8 mouse cellular contexts compared by ENCODE assay signal in genomic region chr15:31603113-31603512, GRCm38 (mm10). TPM values are rescaled to one million over a fixed set of nuclear protein-coding genes. Genes with fewer than 3 reads are reported as not detected.
A peak's percentile ranks its signal among the peaks of the same experiment; 100 is the strongest.
DNase-seq lines count a peak whose midpoint lies in the region; ATAC-seq and TF ChIP-seq lines count a peak whose summit lies in the region.

No protein-coding gene starts in this region.

- peak overlapping the region; percentile 96 for H3K9ac ChIP-seq in hindbrain, embryonic 16.5 days (ENCODE audit: low read depth, low read length)
- H3K9ac ChIP-seq in midbrain, embryonic 16.5 days (ENCODE audit: low read depth, low read length) = peak overlapping the region; percentile 93

- WGBS in hindbrain, embryonic 16.5 days = 85% methylated on average over 13 of the region's 13 CpGs
- WGBS in midbrain, embryonic 16.5 days = 86% methylated on average over 13 of the region's 13 CpGs

- no peak overlapping the region for H3K4me3 ChIP-seq in layer of hippocampus, adult 2 months
- peak overlapping the region; percentile 58; the same call in 1 of the 2 replicates for H3K4me3 ChIP-seq in hindbrain, embryonic 16.5 days (ENCODE audit: low read length)
- H3K4me3 ChIP-seq in midbrain, embryonic 16.5 days (ENCODE audit: low read depth, low read length) = peak overlapping the region; percentile 95; the same call in 1 of the 2 replicates

- no peaks in the 10 kb centered on the region for H3K36me3 ChIP-seq in hindbrain, embryonic 16.5 days (ENCODE audit: control insufficient read depth, insufficient read depth, low read length)
- H3K36me3 ChIP-seq in midbrain, embryonic 16.5 days (ENCODE audit: control insufficient read depth, insufficient read depth, low read length) = no peaks in the 10 kb centered on the region

- H3K27ac ChIP-seq in layer of hippocampus, adult 2 months = peak overlapping the region; percentile 98
- H3K27ac ChIP-seq in hindbrain, embryonic 16.5 days (ENCODE audit: low read depth, low read length) = peak overlapping the region; percentile 96
- H3K27ac ChIP-seq in midbrain, embryonic 16.5 days (ENCODE audit: low read length) = peak overlapping the region; percentile 96; the same call in 1 of the 2 replicates

- no peak for TF ChIP-seq CTCF in layer of hippocampus, adult 2 months (conservative IDR thresholded peaks at IDR 0.05)

- ATAC-seq in hindbrain, embryonic 16.5 days = no peak
- no peak for ATAC-seq in midbrain, embryonic 16.5 days

- no peak for DNase-seq in layer of hippocampus, adult 2 months (ENCODE audit: low spot score in 2 of 2)
- no peak for DNase-seq in layer of hippocampus, postnatal 14 days (ENCODE audit: low spot score in 2 of 2)
- DNase-seq in cerebellum, postnatal 25 days = peak; percentile 28 to 48
- DNase-seq in urinary bladder, adult 2 months (ENCODE audit: low spot score) = no peak
- DNase-seq in spleen, postnatal 10 days (ENCODE audit: low spot score in 2 of 2) = no peak
- no peak for DNase-seq in spleen, postnatal 4 days (ENCODE audit: low spot score in 2 of 2)

- no peaks in the 10 kb centered on the region for H3K27me3 ChIP-seq in hindbrain, embryonic 16.5 days (replicated peaks; ENCODE audit: control insufficient read depth, insufficient read depth, low read length)
- no peaks in the 10 kb centered on the region for H3K27me3 ChIP-seq in midbrain, embryonic 16.5 days (ENCODE audit: control insufficient read depth, insufficient read depth, low read depth, low read length)

- no peaks in the 10 kb centered on the region for H3K9me3 ChIP-seq in hindbrain, embryonic 16.5 days (ENCODE audit: control insufficient read depth, low read length)
- no peaks in the 10 kb centered on the region for H3K9me3 ChIP-seq in midbrain, embryonic 16.5 days (replicated peaks; ENCODE audit: control insufficient read depth, low read length, poor library complexity, severe bottlenecking)

- H3K4me2 ChIP-seq in hindbrain, embryonic 16.5 days (ENCODE audit: low read length) = peak overlapping the region; percentile 63; the same call in 1 of the 2 replicates
- peak overlapping the region; percentile 65 for H3K4me2 ChIP-seq in midbrain, embryonic 16.5 days (ENCODE audit: low read length)

- H3K4me1 ChIP-seq in hindbrain, embryonic 16.5 days (ENCODE audit: control insufficient read depth, insufficient read depth, low read depth, low read length) = peaks cover 21% of the 10 kb centered on the region
- H3K4me1 ChIP-seq in midbrain, embryonic 16.5 days (ENCODE audit: control insufficient read depth, insufficient read depth, low read length) = peaks cover 27% of the 10 kb centered on the region

RNA-seq across cellular contexts. Expression of gene Fam173b, which starts 1.5 kb away (rescaled TPM):
- 10 to 100 TPM; 11.2 to 11.3 TPM for total RNA-seq in layer of hippocampus, adult 2 months (2021)
- total RNA-seq in layer of hippocampus, postnatal 14 days (2021) = 10 to 100 TPM; 12.9 to 13.5 TPM
- polyA plus RNA-seq in hindbrain, embryonic 16.5 days (2015; fragmentation: Nextera tagmentation; extraction: Ambion mirVana) = 11.0 TPM in 2 replicates
- 8.2 and 9.3 TPM in 2 replicates for polyA plus RNA-seq in midbrain, embryonic 16.5 days (2015; fragmentation: Nextera tagmentation; extraction: Ambion mirVana)
- polyA plus RNA-seq in urinary bladder, adult 2 months (2012; rRNA removed) = 17.9 and 20.8 TPM in 2 replicates

RNA-seq across cellular contexts. Expression of gene Cct5, which starts 1.5 kb away (rescaled TPM):
- total RNA-seq in layer of hippocampus, adult 2 months (2021) = 100 to 1,000 TPM; 236 to 247 TPM
- 100 to 1,000 TPM; 223 to 246 TPM for total RNA-seq in layer of hippocampus, postnatal 14 days (2021)
- polyA plus RNA-seq in hindbrain, embryonic 16.5 days (2015; fragmentation: Nextera tagmentation; extraction: Ambion mirVana) = 484 and 486 TPM in 2 replicates
- polyA plus RNA-seq in midbrain, embryonic 16.5 days (2015; fragmentation: Nextera tagmentation; extraction: Ambion mirVana) = 484 and 516 TPM in 2 replicates
- polyA plus RNA-seq in urinary bladder, adult 2 months (2012; rRNA removed) = 207 and 215 TPM in 2 replicates

RNA-seq across cellular contexts. Expression of gene Cmbl, which starts 37.9 kb away (rescaled TPM):
- 10 to 100 TPM; 12.7 to 12.8 TPM for total RNA-seq in layer of hippocampus, adult 2 months (2021)
- 10 to 100 TPM; 12.3 to 16.0 TPM for total RNA-seq in layer of hippocampus, postnatal 14 days (2021)
- polyA plus RNA-seq in hindbrain, embryonic 16.5 days (2015; fragmentation: Nextera tagmentation; extraction: Ambion mirVana) = 16.0 and 17.1 TPM in 2 replicates
- 8.7 and 12.8 TPM in 2 replicates for polyA plus RNA-seq in midbrain, embryonic 16.5 days (2015; fragmentation: Nextera tagmentation; extraction: Ambion mirVana)
- polyA plus RNA-seq in urinary bladder, adult 2 months (2012; rRNA removed) = 57.5 and 62.9 TPM in 2 replicates

Comparison
In these comparisons a context has a peak if more than half of its experiments do, and no peak if none do; other contexts are left out.
1. DNase-seq: peak in cerebellum, postnatal 25 days (2 of 2); none in layer of hippocampus, adult 2 months (0 of 2), layer of hippocampus, postnatal 14 days (0 of 2), urinary bladder, adult 2 months (single experiment), spleen, postnatal 10 days (0 of 2) and spleen, postnatal 4 days (0 of 2).
2. Peak in every context shown above with its lines, with median percentiles within 50 percentile points of each other: H3K27ac ChIP-seq.